Mouse (Mus musculus): ENCODE data around the gene Palm3. TPM values are rescaled to one million over a fixed set of nuclear protein-coding genes. Genes with fewer than 3 reads are reported as not detected.

The Palm3 gene
- polyA plus RNA-seq, 1 experiment, result 7.9 TPM

- no peak for DNase-seq
- TF ChIP-seq CTCF (conservative IDR thresholded peaks at IDR 0.05; ENCODE audit: insufficient read depth, insufficient read length, low read depth, low read length) (no peak), POLR2A (IDR thresholded peaks at IDR 0.05; ENCODE audit: low read depth, low read length) (no peak)
- Histone ChIP-seq H3K27me3 (replicated peaks; ENCODE audit: control insufficient read depth, insufficient read depth, low read length) (no peaks in the 10 kb centered on the region), H3K36me3 (ENCODE audit: control insufficient read depth, insufficient read depth, low read length) (no peaks in the 10 kb centered on the region), H3K4me1 (ENCODE audit: control insufficient read depth, insufficient read depth, low read length) (peaks cover 25% of the 10 kb centered on the region), H3K27ac (ENCODE audit: insufficient read depth, low read depth, low read length) (no peak overlapping the region), H3K4me3 (ENCODE audit: insufficient read depth, low read depth, low read length) (no peak overlapping the region)
- WGBS, result 26% methylated on average over 41 of the region's 41 CpGs
Measured at GRCm38 (mm10) chr8:84025863-84026262, 4.6 kb downstream of the Palm3 start.

- Histone ChIP-seq H3K4me3 (ENCODE audit: insufficient read depth, low read depth, low read length) (no peak overlapping the region), H3K4me1 (ENCODE audit: control insufficient read depth, insufficient read depth, low read length) (peaks cover 15% of the 10 kb centered on the region), H3K36me3 (ENCODE audit: control insufficient read depth, insufficient read depth, low read length) (no peaks in the 10 kb centered on the region), H3K27ac (ENCODE audit: insufficient read depth, low read depth, low read length) (no peak overlapping the region), H3K27me3 (replicated peaks; ENCODE audit: control insufficient read depth, insufficient read depth, low read length) (no peaks in the 10 kb centered on the region)
- 36% methylated on average over 10 of the region's 10 CpGs for WGBS
- no peak for TF ChIP-seq CTCF (conservative IDR thresholded peaks at IDR 0.05; ENCODE audit: insufficient read depth, insufficient read length, low read depth, low read length)
- TF ChIP-seq POLR2A (IDR thresholded peaks at IDR 0.05; ENCODE audit: low read depth, low read length), result no peak
- DNase-seq, result no peak
Measured at GRCm38 (mm10) chr8:84027449-84027848, 6.2 kb downstream of the Palm3 start.

DNA sequence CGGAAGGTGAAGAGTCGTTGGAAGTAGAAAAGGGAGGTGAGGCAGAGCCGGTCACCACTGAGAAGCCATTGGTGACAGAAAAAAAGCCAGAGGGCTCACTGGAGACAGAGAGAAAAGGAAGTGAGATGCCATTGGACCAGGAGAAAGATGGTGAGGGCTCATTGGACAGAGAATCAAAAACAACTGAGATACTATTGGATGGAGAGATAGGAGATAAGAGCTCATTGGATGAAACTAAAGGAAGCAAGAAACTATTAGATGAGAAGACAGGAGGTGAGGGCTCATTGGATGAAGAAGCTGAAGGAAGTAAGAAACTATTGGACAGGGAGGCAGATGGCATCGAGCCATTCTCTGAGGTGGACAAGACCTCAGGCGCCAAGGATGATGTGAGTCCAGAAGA lies 8.0 kb downstream of the Palm3 start:
- WGBS, result 87% methylated on average over 5 of the region's 5 CpGs
- no peak overlapping the region for H3K4me3 ChIP-seq (ENCODE audit: insufficient read depth, low read depth, low read length)
- TF ChIP-seq CTCF (conservative IDR thresholded peaks at IDR 0.05; ENCODE audit: insufficient read depth, insufficient read length, low read depth, low read length) (no peak), POLR2A (IDR thresholded peaks at IDR 0.05; ENCODE audit: low read depth, low read length) (no peak)
- no peaks in the 10 kb centered on the region for H3K36me3 ChIP-seq (ENCODE audit: control insufficient read depth, insufficient read depth, low read length)
- H3K27ac ChIP-seq (ENCODE audit: insufficient read depth, low read depth, low read length), result no peak overlapping the region
- DNase-seq, result no peak
- peaks cover 1% of the 10 kb centered on the region; the same call in 1 of the 2 replicates for H3K4me1 ChIP-seq (ENCODE audit: control insufficient read depth, insufficient read depth, low read length)
- no peaks in the 10 kb centered on the region for H3K27me3 ChIP-seq (replicated peaks; ENCODE audit: control insufficient read depth, insufficient read depth, low read length)

DNA sequence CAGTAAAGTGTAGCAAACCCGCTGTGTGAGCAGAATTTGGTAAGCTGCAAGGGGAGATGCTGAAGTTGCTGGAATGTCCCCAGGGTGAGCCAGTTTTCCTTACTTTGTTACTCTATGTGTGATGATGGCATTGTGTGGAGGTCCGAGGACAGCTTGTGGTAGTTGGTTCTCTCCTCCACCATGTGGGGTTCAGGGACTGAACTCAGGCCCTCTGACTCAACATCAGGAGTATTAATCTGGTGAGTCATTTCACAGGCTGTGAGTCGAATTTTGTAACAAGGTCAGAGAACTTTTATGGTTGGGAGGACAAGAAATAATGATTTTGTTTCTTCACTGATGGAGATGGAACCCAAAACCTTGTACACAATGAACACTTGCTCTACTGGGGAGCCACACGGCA lies 11.5 kb downstream of the Palm3 start:
- Histone ChIP-seq H3K4me3 (ENCODE audit: insufficient read depth, low read depth, low read length) (no peak overlapping the region), H3K27me3 (replicated peaks; ENCODE audit: control insufficient read depth, insufficient read depth, low read length) (no peaks in the 10 kb centered on the region), H3K4me1 (ENCODE audit: control insufficient read depth, insufficient read depth, low read length) (no peaks in the 10 kb centered on the region), H3K27ac (ENCODE audit: insufficient read depth, low read depth, low read length) (no peak overlapping the region), H3K36me3 (ENCODE audit: control insufficient read depth, insufficient read depth, low read length) (no peaks in the 10 kb centered on the region)
- DNase-seq, result no peak
- WGBS, result 78% methylated on average over 4 of the region's 4 CpGs
- no peak for TF ChIP-seq CTCF (conservative IDR thresholded peaks at IDR 0.05; ENCODE audit: insufficient read depth, insufficient read length, low read depth, low read length)
- no peak for TF ChIP-seq POLR2A (IDR thresholded peaks at IDR 0.05; ENCODE audit: low read depth, low read length)

DNA sequence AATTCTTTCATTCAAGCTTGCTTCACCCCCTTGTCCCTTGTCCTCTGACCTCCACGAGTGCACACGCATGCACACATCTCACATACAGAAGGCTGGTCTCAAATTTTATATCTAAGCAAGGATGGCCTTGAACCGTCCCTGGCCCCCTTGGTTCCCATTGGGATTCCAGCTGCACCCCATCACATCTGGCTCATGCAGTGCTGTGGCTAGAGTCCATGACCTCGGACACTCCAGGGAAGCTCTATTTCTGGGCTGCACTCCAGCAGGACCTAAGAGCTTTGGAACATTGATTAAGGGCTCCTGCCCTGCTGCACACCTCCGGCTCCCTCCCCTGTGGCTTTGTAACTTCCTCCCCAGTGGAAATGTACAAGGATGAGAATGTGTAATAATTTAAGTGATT lies 16.7 kb downstream of the Palm3 start:
- TF ChIP-seq POLR2A (IDR thresholded peaks at IDR 0.05; ENCODE audit: low read depth, low read length) (no peak), CTCF (conservative IDR thresholded peaks at IDR 0.05; ENCODE audit: insufficient read depth, insufficient read length, low read depth, low read length) (no peak)
- Histone ChIP-seq H3K27ac (ENCODE audit: insufficient read depth, low read depth, low read length) (no peak overlapping the region), H3K4me3 (ENCODE audit: insufficient read depth, low read depth, low read length) (no peak overlapping the region), H3K27me3 (replicated peaks; ENCODE audit: control insufficient read depth, insufficient read depth, low read length) (no peaks in the 10 kb centered on the region), H3K4me1 (ENCODE audit: control insufficient read depth, insufficient read depth, low read length) (no peaks in the 10 kb centered on the region), H3K36me3 (ENCODE audit: control insufficient read depth, insufficient read depth, low read length) (no peaks in the 10 kb centered on the region)
- peak; percentile 60 for DNase-seq
- WGBS, result 55% methylated on average over 5 of the region's 5 CpGs

GRCm38 (mm10) chr8:84039050-84039449 lies 17.8 kb downstream of the Palm3 start:
- 4% methylated on average over 5 of the region's 5 CpGs for WGBS
- peak; percentile 73 for DNase-seq
- no peaks in the 10 kb centered on the region for H3K27me3 ChIP-seq (replicated peaks; ENCODE audit: control insufficient read depth, insufficient read depth, low read length)

GRCm38 (mm10) chr8:84042066-84042947 lies 21.0 kb downstream of the Palm3 start, which contains the start of gene Il27ra:
Gene Il27ra (minus strand): TSS chr8:84042589.
- no peaks in the 10 kb centered on the region for H3K27me3 ChIP-seq (replicated peaks; ENCODE audit: control insufficient read depth, insufficient read depth, low read length)
- peak within 1 kb of the TSS; percentile 52 for H3K4me3 ChIP-seq (ENCODE audit: insufficient read depth, low read depth, low read length)
- no peaks in the 10 kb centered on the region for H3K4me1 ChIP-seq (ENCODE audit: control insufficient read depth, insufficient read depth, low read length)
- H3K36me3 ChIP-seq (ENCODE audit: control insufficient read depth, insufficient read depth, low read length), result no peaks in the 10 kb centered on the region
- whole genome bisulfite sequencing, result 5% methylated on average over 40 of the region's 40 CpGs
- TF ChIP-seq POLR2A (IDR thresholded peaks at IDR 0.05; ENCODE audit: low read depth, low read length), result no peak
- peak; percentile 79 for TF ChIP-seq CTCF (conservative IDR thresholded peaks at IDR 0.05; ENCODE audit: insufficient read depth, insufficient read length, low read depth, low read length)
- no peak within 1 kb of the TSS for H3K27ac ChIP-seq (ENCODE audit: insufficient read depth, low read depth, low read length)
- peak; percentile 79 for DNase-seq

More at GRCm38 (mm10) chr8:84039050-84039449, 17.8 kb downstream of the Palm3 start:
- H3K36me3 ChIP-seq (ENCODE audit: control insufficient read depth, insufficient read depth, low read length), result no peaks in the 10 kb centered on the region
- no peak for TF ChIP-seq POLR2A (IDR thresholded peaks at IDR 0.05; ENCODE audit: low read depth, low read length)
- peak; percentile 78 for TF ChIP-seq CTCF (conservative IDR thresholded peaks at IDR 0.05; ENCODE audit: insufficient read depth, insufficient read length, low read depth, low read length)
- no peak overlapping the region for H3K27ac ChIP-seq (ENCODE audit: insufficient read depth, low read depth, low read length)
- no peak overlapping the region for H3K4me3 ChIP-seq (ENCODE audit: insufficient read depth, low read depth, low read length)
- H3K4me1 ChIP-seq (ENCODE audit: control insufficient read depth, insufficient read depth, low read length), result no peaks in the 10 kb centered on the region

Data from kidney, adult 2 months (tissue).